Mouse (Mus musculus) cortical plate, adult 2 months (tissue): Measurements from ENCODE around the gene Lcmt1.

Experiments
- CTCF ChIP-seq: fragments of 200-500 bp; IDR thresholded peaks from 2 replicates; pipeline ENCODE4 v1.5.1; 2011; ENCODE audit warnings: mild to moderate bottlenecking, control low read depth, low read length; ENCODE audit not compliant: insufficient read depth; ENCODE audit errors: extremely low read depth
- POLR2A ChIP-seq: fragments of 200-500 bp; IDR thresholded peaks from 2 replicates; pipeline ENCODE4 v1.6.1; 2011; ENCODE audit warnings: mild to moderate bottlenecking, low read length, control low read depth; ENCODE audit not compliant: insufficient read depth; ENCODE audit errors: extremely low read depth

GRCm38 (mm10) chr7:123326062-123326461 is 43.5 kb upstream of the Lcmt1 start:
- TF ChIP-seq POLR2A = no peak
- TF ChIP-seq CTCF = no peak
